Mouse (Mus musculus): Measurements from ENCODE around the gene Cdkal1. TPM values are rescaled to one million over a fixed set of nuclear protein-coding genes. Genes with fewer than 3 reads are reported as not detected.
A peak's percentile ranks its signal among the peaks of the same experiment; 100 is the strongest.

The Cdkal1 gene
- polyA plus RNA-seq, 1 experiment, result 10.3 TPM

DNA sequence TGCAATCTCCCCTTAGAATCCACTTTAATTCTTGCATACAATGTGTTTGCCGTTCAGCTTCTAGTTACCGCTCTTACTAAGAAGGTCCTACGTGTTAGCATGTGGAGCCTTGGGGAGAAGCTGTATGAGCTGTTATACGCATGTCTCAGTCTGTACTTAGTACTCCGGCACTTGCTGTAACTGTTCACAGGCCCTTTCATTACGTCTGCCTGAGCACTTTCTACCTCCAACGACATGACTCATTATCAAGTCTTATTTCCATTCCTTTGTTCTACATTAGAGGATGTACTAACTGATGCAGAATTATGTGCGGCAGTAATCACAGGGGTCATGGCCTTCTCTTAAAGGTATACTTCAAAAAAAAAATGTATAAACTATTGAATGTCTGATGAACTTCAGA is 89.1 kb downstream of the Cdkal1 start:
- WGBS, result 89% methylated on average over 8 of the region's 8 CpGs
- TF ChIP-seq CTCF (IDR thresholded peaks at IDR 0.05; ENCODE audit: borderline replicate concordance, insufficient read depth, low read depth, low read length), result no peak
- no peak for TF ChIP-seq POLR2A (IDR thresholded peaks at IDR 0.05; ENCODE audit: borderline replicate concordance, insufficient read depth, low read length)
- Histone ChIP-seq H3K27me3 (ENCODE audit: control insufficient read depth, insufficient read depth, low read length) (no peaks in the 10 kb centered on the region), H3K27ac (ENCODE audit: insufficient read depth, low read length) (no peak overlapping the region), H3K4me1 (ENCODE audit: control insufficient read depth, insufficient read depth, low read length) (0 out of 2 replicates have a peak, but pooled peaks cover 4% of the 10 kb centered on the region), H3K4me3 (replicated peaks; ENCODE audit: insufficient read depth, low read depth, low read length) (no peak overlapping the region)
- no peak for DNase-seq

DNA sequence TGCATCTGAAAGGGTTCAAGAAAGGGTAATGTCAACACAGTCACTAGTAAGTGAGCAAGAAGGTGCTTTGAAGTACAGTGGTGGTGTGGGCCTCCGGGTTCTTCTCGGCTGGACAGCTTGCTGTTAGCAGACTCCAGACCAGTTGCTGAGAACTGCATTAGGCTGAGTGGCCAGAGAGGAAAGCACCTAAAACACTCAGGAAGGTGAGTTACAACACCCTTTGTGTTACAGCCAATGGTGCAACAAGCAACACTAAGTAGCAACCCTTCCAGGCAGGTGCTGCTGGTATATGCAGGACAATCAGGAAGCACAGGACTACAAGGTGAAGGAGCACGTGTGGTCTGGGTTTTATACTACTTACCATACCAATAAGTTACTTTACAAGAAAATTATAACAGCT is 90.2 kb downstream of the Cdkal1 start:
- Histone ChIP-seq H3K4me1 (ENCODE audit: control insufficient read depth, insufficient read depth, low read length) (peaks cover 12% of the 10 kb centered on the region; the same call in 1 of the 2 replicates), H3K27ac (ENCODE audit: insufficient read depth, low read length) (no peak overlapping the region), H3K27me3 (ENCODE audit: control insufficient read depth, insufficient read depth, low read length) (no peaks in the 10 kb centered on the region), H3K4me3 (replicated peaks; ENCODE audit: insufficient read depth, low read depth, low read length) (no peak overlapping the region)
- no peak for TF ChIP-seq POLR2A (IDR thresholded peaks at IDR 0.05; ENCODE audit: borderline replicate concordance, insufficient read depth, low read length)
- no peak for TF ChIP-seq CTCF (IDR thresholded peaks at IDR 0.05; ENCODE audit: borderline replicate concordance, insufficient read depth, low read depth, low read length)
- no peak for DNase-seq
- WGBS, result 93% methylated on average over 3 of the region's 3 CpGs

GRCm38 (mm10) chr13:29759691-29760467 is 95.6 kb downstream of the Cdkal1 start:
- 5% methylated on average over 5 of the region's 5 CpGs for WGBS
- TF ChIP-seq CTCF (IDR thresholded peaks at IDR 0.05; ENCODE audit: borderline replicate concordance, insufficient read depth, low read depth, low read length), result no peak
- TF ChIP-seq POLR2A (IDR thresholded peaks at IDR 0.05; ENCODE audit: borderline replicate concordance, insufficient read depth, low read length), result no peak
- H3K4me3 ChIP-seq (replicated peaks; ENCODE audit: insufficient read depth, low read depth, low read length), result no peak overlapping the region
- no peaks in the 10 kb centered on the region for H3K27me3 ChIP-seq (ENCODE audit: control insufficient read depth, insufficient read depth, low read length)
- H3K27ac ChIP-seq (ENCODE audit: insufficient read depth, low read length), result peak overlapping the region; percentile 74
- H3K4me1 ChIP-seq (ENCODE audit: control insufficient read depth, insufficient read depth, low read length), result peaks cover 18% of the 10 kb centered on the region; the same call in 1 of the 2 replicates
- peak; percentile 83 to 97 for DNase-seq

GRCm38 (mm10) chr13:29756052-29756451 is 99.4 kb downstream of the Cdkal1 start:
- peaks cover 21% of the 10 kb centered on the region for H3K4me1 ChIP-seq (ENCODE audit: control insufficient read depth, insufficient read depth, low read length)
- TF ChIP-seq CTCF (IDR thresholded peaks at IDR 0.05; ENCODE audit: borderline replicate concordance, insufficient read depth, low read depth, low read length), result no peak
- TF ChIP-seq POLR2A (IDR thresholded peaks at IDR 0.05; ENCODE audit: borderline replicate concordance, insufficient read depth, low read length), result no peak
- no peaks in the 10 kb centered on the region for H3K27me3 ChIP-seq (ENCODE audit: control insufficient read depth, insufficient read depth, low read length)
- no peak overlapping the region for H3K4me3 ChIP-seq (replicated peaks; ENCODE audit: insufficient read depth, low read depth, low read length)
- WGBS, result 96% methylated on average over 3 of the region's 3 CpGs
- DNase-seq, result no peak
- no peak overlapping the region for H3K27ac ChIP-seq (ENCODE audit: insufficient read depth, low read length)

- no peak overlapping the region for H3K4me3 ChIP-seq (replicated peaks; ENCODE audit: insufficient read depth, low read depth, low read length)
- TF ChIP-seq CTCF (IDR thresholded peaks at IDR 0.05; ENCODE audit: borderline replicate concordance, insufficient read depth, low read depth, low read length) (no peak), POLR2A (IDR thresholded peaks at IDR 0.05; ENCODE audit: borderline replicate concordance, insufficient read depth, low read length) (no peak)
Measured at GRCm38 (mm10) chr13:29753254-29753653, 102.2 kb downstream of the Cdkal1 start.

GRCm38 (mm10) chr13:29752061-29752460 is 103.4 kb downstream of the Cdkal1 start:
- no peak overlapping the region for H3K4me3 ChIP-seq (replicated peaks; ENCODE audit: insufficient read depth, low read depth, low read length)
- DNase-seq, result no peak
- peaks cover 9% of the 10 kb centered on the region for H3K4me1 ChIP-seq (ENCODE audit: control insufficient read depth, insufficient read depth, low read length)
- WGBS, result 98% methylated on average over 6 of the region's 6 CpGs
- H3K27ac ChIP-seq (ENCODE audit: insufficient read depth, low read length), result no peak overlapping the region
- H3K27me3 ChIP-seq (ENCODE audit: control insufficient read depth, insufficient read depth, low read length), result no peaks in the 10 kb centered on the region
- TF ChIP-seq POLR2A (IDR thresholded peaks at IDR 0.05; ENCODE audit: borderline replicate concordance, insufficient read depth, low read length), result no peak
- no peak for TF ChIP-seq CTCF (IDR thresholded peaks at IDR 0.05; ENCODE audit: borderline replicate concordance, insufficient read depth, low read depth, low read length)

More at GRCm38 (mm10) chr13:29753254-29753653, 102.2 kb downstream of the Cdkal1 start:
- Histone ChIP-seq H3K27ac (ENCODE audit: insufficient read depth, low read length) (no peak overlapping the region), H3K27me3 (ENCODE audit: control insufficient read depth, insufficient read depth, low read length) (no peaks in the 10 kb centered on the region), H3K4me1 (ENCODE audit: control insufficient read depth, insufficient read depth, low read length) (peaks cover 5% of the 10 kb centered on the region)
- DNase-seq, result peak; percentile 85 to 93
- WGBS, result 12% methylated on average over 3 of the region's 3 CpGs

DNA sequence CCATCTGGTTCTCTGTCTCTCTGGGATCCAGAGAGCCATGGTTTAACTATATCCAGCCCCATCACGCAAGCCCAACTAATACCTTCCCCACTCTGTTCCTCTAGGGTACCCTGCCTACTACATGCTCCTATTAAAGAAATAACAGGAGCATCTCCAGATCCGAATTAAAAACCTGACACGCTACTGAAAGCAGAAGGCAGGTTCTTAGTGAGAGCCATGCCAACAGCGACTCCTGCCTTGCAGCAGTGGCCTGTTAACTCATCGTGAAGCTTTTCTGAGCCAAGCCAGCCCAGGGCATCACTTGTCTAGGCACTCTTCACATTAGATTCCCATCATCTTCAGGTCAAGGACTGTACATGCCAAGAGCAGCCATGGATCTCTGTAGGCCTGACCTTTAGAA is 104.3 kb downstream of the Cdkal1 start:
- Histone ChIP-seq H3K4me3 (replicated peaks; ENCODE audit: insufficient read depth, low read depth, low read length) (no peak overlapping the region), H3K27me3 (ENCODE audit: control insufficient read depth, insufficient read depth, low read length) (no peaks in the 10 kb centered on the region), H3K4me1 (ENCODE audit: control insufficient read depth, insufficient read depth, low read length) (peaks cover 13% of the 10 kb centered on the region), H3K27ac (ENCODE audit: insufficient read depth, low read length) (no peak overlapping the region)
- no peak for TF ChIP-seq CTCF (IDR thresholded peaks at IDR 0.05; ENCODE audit: borderline replicate concordance, insufficient read depth, low read depth, low read length)
- no peak for TF ChIP-seq POLR2A (IDR thresholded peaks at IDR 0.05; ENCODE audit: borderline replicate concordance, insufficient read depth, low read length)
- WGBS, result 82% methylated on average over 5 of the region's 5 CpGs
- DNase-seq, result no peak

DNA sequence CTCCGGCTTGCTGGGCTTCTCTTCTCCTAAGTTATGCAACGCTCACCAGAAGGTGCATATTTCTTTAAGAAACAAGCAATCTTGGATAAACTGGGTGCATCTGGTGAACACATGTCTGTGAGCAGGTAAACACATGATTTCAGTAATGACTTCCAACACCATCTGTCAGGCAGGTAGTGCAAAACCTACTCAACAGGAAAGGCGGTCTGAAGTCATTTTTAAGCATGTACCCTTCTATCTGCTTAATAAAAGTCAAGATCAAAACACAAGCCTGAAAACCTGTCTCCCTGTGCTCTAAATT is 108.2 kb downstream of the Cdkal1 start:
- H3K4me1 ChIP-seq (ENCODE audit: control insufficient read depth, insufficient read depth, low read length), result peaks cover 13% of the 10 kb centered on the region; the same call in 1 of the 2 replicates
- DNase-seq, result no peak
- H3K27ac ChIP-seq (ENCODE audit: insufficient read depth, low read length), result no peak overlapping the region
- WGBS, result 61% methylated on average over 3 of the region's 3 CpGs
- no peak overlapping the region for H3K4me3 ChIP-seq (replicated peaks; ENCODE audit: insufficient read depth, low read depth, low read length)
- TF ChIP-seq CTCF (IDR thresholded peaks at IDR 0.05; ENCODE audit: borderline replicate concordance, insufficient read depth, low read depth, low read length) (no peak), POLR2A (IDR thresholded peaks at IDR 0.05; ENCODE audit: borderline replicate concordance, insufficient read depth, low read length) (no peak)
- H3K27me3 ChIP-seq (ENCODE audit: control insufficient read depth, insufficient read depth, low read length), result no peaks in the 10 kb centered on the region
